Mouse (Mus musculus) right cerebral cortex, postnatal 4 days (tissue): ENCODE results near the gene Flvcr1.

ENCODE experiments used
- DNase-seq: peaks from one replicate; pipeline ENCODE4 v3.0.0-alpha.2; 2022

The Flvcr1 gene

GRCm38 (mm10) chr1:191026021-191026713, at the start of gene Flvcr1:
Gene Flvcr1, minus strand, starts transcription at chr1:191026158.
- peak; percentile 96 for DNase-seq

DNA sequence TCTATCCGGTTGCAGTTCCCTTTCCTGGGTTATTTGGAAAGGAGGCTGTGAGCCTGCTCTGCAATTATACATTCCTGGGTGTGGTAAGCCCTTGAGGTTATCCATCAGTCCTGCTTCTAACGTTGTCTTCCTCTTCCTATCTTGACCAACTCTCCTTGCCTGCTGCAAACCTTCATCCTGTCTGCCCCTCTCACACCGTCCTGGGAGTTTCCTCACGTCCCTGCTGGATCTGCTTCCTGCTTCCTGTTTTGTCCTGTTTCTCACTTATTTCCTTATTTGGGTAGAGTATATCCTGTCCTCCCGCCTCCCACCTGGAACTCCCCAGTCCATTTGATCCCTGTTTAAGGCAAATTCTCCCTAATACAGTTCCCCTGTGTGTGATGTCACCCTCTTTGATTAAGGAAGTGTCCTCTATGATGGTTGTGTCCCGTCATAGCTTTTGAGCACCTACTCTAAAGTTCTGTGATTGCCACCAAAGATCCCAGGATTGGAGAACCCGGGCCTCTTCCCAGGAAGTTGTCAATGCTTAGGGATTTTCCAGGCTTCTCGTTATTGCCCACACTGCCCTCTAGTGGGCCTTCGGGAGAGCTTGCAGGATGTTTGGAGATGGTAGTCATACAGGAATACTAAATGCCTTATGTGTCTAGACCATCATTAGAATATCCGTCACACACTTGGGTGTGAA, 49.4 kb upstream of the Flvcr1 start:
- peak; percentile 58 for DNase-seq

GRCm38 (mm10) chr1:191073486-191073885, 47.5 kb upstream of the Flvcr1 start:
- no peak for DNase-seq

DNA sequence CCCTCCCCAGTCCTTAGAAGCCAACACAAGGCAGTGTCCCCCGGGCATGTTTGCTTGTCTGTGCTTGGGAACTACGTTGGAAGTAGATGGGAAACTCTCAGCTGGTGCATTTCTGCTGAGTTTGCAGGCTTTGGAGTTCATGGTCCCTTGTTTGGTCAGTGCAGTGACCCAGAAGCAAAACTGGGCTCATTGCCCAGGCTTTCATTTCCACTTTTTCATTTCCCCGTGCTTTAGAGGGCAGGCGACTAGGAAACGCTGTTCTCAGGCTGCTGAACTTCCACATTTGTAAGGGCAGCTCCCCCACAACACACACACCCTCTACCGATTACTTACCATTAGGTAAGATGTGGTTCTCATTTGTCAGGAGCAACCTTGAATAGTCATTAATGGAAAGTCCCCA, 47.0 kb upstream of the Flvcr1 start:
- DNase-seq = no peak

GRCm38 (mm10) chr1:191072329-191072913, 46.5 kb upstream of the Flvcr1 start:
- no peak for DNase-seq

DNA sequence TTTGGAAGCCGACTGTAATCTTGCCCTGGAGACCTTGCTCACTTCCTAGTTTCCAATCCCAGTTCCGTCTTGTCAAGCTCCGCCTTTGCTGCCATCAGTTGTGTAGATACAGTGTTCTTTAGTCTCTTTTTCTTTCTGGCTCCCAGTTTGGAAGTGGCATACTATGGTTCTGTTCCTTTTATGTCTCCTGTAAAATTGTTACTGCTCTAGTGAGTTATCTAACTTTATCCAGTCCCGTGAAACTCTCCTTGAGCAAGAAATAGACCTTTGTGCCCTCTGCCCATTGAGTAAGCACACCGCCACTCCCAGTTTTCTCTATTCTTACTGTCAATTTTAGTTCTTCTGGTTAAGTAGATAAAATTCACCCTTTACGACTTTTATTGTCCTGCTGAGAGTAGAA, 45.7 kb upstream of the Flvcr1 start:
- DNase-seq = no peak

DNA sequence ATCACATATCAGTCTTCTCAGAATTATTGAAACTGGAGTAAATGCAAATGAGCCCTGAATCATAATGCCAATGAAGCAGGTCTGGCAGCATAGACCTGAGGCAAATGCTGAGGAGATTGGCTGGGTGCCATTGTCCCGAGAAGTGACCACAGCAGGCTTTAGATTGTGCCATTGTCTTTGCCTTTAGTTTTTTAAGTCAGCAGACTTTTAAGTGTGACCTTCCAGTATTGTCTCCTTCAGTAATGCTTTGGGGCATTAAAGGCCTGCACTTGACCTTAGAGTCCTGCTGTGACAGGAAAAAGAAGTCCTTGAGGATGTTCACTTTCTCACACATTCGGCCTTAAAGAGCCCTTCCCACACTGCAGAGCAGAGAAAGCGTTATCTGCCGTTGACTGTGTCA, 44.3 kb upstream of the Flvcr1 start:
- DNase-seq = no peak

- DNase-seq = peak; percentile 19
Observed at GRCm38 (mm10) chr1:191068377-191068776, 42.4 kb upstream of the Flvcr1 start.

DNA sequence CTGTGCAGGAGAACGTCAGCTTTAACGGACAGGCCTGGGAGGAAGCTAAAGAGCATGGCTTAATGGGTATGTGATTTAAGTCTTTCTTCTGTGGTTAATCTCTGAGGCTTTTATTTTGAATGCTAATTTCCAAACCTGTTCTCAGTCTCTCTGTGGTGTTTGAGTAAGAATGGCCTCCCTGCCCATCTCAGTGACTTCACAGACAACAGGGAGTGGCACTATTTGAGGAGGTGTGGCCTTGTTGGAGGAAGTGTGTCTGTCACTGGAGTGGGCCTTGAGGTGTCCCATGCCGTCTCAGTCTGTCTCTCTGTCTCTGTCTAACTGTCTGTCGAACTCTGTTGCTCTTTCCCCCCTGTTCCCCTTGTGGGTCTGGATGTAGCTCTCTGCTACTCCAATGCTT, 39.2 kb upstream of the Flvcr1 start:
- no peak for DNase-seq

GRCm38 (mm10) chr1:191064535-191064934, 38.6 kb upstream of the Flvcr1 start:
- DNase-seq = no peak

GRCm38 (mm10) chr1:191063700-191064099, 37.7 kb upstream of the Flvcr1 start:
- DNase-seq = no peak

DNA sequence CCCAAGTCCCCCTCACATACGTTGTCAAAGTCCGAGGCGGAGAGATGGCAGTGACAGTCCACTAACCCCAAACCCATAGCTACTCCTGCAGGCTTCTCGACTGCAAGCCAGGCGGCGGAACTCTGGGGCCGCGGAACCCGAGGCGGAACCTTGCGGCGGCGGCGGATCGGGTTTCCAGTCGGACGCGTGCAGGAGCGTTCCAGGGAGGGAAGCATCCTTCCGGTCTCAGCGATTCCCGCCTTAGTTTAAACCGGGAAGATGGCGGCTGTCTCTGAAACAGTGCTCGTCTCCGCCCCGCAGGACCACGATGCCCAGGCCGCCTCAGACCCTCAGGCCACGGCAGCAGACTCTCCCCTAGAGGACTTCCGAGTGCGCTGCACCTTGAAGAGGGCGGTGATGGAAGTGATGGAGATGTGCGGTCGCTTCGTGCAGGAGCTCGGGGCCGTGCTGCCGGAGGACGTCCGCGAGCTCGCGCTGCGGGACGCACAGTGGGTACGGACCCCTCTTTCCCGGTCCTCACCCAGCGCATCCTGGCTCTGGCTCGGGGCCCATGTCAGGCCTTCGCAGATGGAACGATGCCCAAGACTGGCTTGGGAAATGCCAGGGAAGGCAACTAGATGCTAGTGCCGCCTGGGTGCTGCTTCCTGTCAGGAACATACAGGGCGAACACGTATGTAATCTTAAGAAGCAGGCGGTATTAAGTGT, 37.0 kb upstream of the Flvcr1 start, which contains the start of the genes Tatdn3 and Nsl1:
Tatdn3 (minus strand) TSS at position 152 of the 705 bp plus-strand sequence.
Nsl1 (plus strand) TSS at position 232 of the 705 bp plus-strand sequence.
- DNase-seq = peak; percentile 94

GRCm38 (mm10) chr1:191062241-191062780, 36.4 kb upstream of the Flvcr1 start:
- no peak for DNase-seq

GRCm38 (mm10) chr1:191057461-191057860, 31.5 kb upstream of the Flvcr1 start:
- no peak for DNase-seq

GRCm38 (mm10) chr1:191055533-191055873, 29.5 kb upstream of the Flvcr1 start:
- DNase-seq = no peak

GRCm38 (mm10) chr1:191054870-191055532, 29.0 kb upstream of the Flvcr1 start:
- DNase-seq = no peak

- no peak for DNase-seq
Observed at GRCm38 (mm10) chr1:191053555-191053954, 27.6 kb upstream of the Flvcr1 start.

GRCm38 (mm10) chr1:191046231-191046824, 20.4 kb upstream of the Flvcr1 start:
- DNase-seq = no peak

DNA sequence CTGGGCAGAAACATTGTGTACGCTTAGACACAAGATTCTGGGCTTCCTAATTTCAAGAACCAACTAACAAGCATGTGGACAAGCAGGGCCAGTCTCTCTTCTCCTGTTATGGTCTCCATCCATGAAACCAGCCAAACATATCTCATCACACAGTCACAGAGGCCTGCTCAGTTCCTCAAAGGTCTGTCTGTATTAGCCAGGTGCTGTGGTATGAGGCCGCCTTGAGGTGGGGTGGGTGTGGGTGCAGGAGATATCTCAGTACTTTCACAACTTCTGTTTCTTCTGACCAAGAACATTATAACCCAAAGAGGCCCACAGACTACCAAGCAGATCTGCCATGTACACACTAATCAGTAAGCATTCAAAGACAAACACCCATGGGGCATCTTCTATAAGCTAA, 19.3 kb upstream of the Flvcr1 start:
- DNase-seq = no peak

GRCm38 (mm10) chr1:191042688-191043087, 16.7 kb upstream of the Flvcr1 start:
- no peak for DNase-seq

- DNase-seq = no peak
Observed at GRCm38 (mm10) chr1:191042106-191042505, 16.1 kb upstream of the Flvcr1 start.

DNA sequence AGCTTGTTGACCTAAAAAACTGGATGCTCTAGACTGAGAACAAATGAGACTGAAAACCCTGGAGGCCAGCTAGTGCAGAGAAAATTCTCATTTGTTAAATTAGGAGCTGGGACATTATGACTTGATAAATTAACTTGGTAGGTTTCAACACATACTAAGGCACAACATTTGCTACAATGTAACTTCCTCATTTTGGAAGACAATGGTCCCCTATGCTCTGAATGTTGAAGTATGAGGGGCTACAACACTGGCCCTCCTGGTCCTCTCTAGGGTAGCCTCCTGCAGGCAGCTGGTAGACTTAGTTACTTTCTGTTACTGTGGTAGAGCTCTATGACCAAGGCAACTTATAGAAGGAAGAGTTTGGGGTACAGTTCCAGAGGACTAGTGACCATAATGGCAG, 15.4 kb upstream of the Flvcr1 start:
- no peak for DNase-seq
